Mouse (Mus musculus): ENCODE measurements around the gene Klk1b3. TPM values are rescaled to one million over a fixed set of nuclear protein-coding genes. Genes with fewer than 3 reads are reported as not detected.
A peak's percentile ranks its signal among the peaks of the same experiment; 100 is the strongest.
"Not testable (repeated sequence)": the region's sequence is repeated elsewhere in the genome, so short reads cannot be mapped to it uniquely, and the experiment has no call there.

Klk1b3 gene
- polyA plus RNA-seq (2015; fragmentation: Nextera tagmentation; extraction: Ambion mirVana), result not detected in 2 replicates

- H3K4me1 ChIP-seq (ENCODE audit: insufficient read depth), result no peaks in the 10 kb centered on the region
- H3K9me3 ChIP-seq (ENCODE audit: low read length), result no peaks in the 10 kb centered on the region
- DNase-seq (no peak), ATAC-seq (no peak)
- no peak within 1 kb of the TSS for H3K9ac ChIP-seq (replicated peaks)
- no peak within 1 kb of the TSS for H3K4me2 ChIP-seq (ENCODE audit: low read depth, low read length)
- H3K27me3 ChIP-seq (ENCODE audit: insufficient read depth, low read length), result no peaks in the 10 kb centered on the region
- 52% methylated on average over 3 of the region's 3 CpGs for WGBS (ENCODE audit: insufficient replicate concordance)
- no peak for TF ChIP-seq EP300 (IDR thresholded peaks at IDR 0.05; ENCODE audit: low read depth)
- TF ChIP-seq CTCF (IDR thresholded peaks at IDR 0.05; ENCODE audit: low read depth), result no peak
- H3K27ac ChIP-seq (ENCODE audit: low read depth), result no peak within 1 kb of the TSS
- no peak within 1 kb of the TSS for H3K4me3 ChIP-seq (ENCODE audit: low read depth, low read length)
- no peaks in the 10 kb centered on the region for H3K36me3 ChIP-seq (replicated peaks; ENCODE audit: insufficient read depth, low read length)
Observed at GRCm38 (mm10) chr7:44197891-44198290, at the start of gene Klk1b3. Gene Klk1b3 (plus strand): TSS chr7:44198191.

GRCm38 (mm10) chr7:44179299-44180045 is 18.5 kb upstream of the Klk1b3 start:
- Histone ChIP-seq H3K9me3 (ENCODE audit: low read length) (no peaks in the 10 kb centered on the region), H3K36me3 (replicated peaks; ENCODE audit: insufficient read depth, low read length) (no peaks in the 10 kb centered on the region), H3K4me3 (ENCODE audit: low read depth, low read length) (no peak overlapping the region), H3K4me1 (ENCODE audit: insufficient read depth) (no peaks in the 10 kb centered on the region), H3K4me2 (ENCODE audit: low read depth, low read length) (no peak overlapping the region), H3K27ac (ENCODE audit: low read depth) (no peak overlapping the region), H3K9ac (replicated peaks) (no peak overlapping the region), H3K27me3 (ENCODE audit: insufficient read depth, low read length) (no peaks in the 10 kb centered on the region)
- DNase-seq (no peak), ATAC-seq (no peak)
- TF ChIP-seq CTCF (IDR thresholded peaks at IDR 0.05; ENCODE audit: low read depth) (no peak), EP300 (IDR thresholded peaks at IDR 0.05; ENCODE audit: low read depth) (no peak)
- 61% methylated on average over 9 of the region's 9 CpGs for WGBS (ENCODE audit: insufficient replicate concordance)

GRCm38 (mm10) chr7:44186516-44186915 is 11.5 kb upstream of the Klk1b3 start:
- peak; percentile 10 for DNase-seq
- not testable (repeated sequence) for H3K4me1 ChIP-seq (ENCODE audit: insufficient read depth); H3K9me3 ChIP-seq (ENCODE audit: low read length); H3K36me3 ChIP-seq (replicated peaks; ENCODE audit: insufficient read depth, low read length); ATAC-seq; H3K27ac ChIP-seq (ENCODE audit: low read depth); H3K4me2 ChIP-seq (ENCODE audit: low read depth, low read length); H3K9ac ChIP-seq (replicated peaks); H3K4me3 ChIP-seq (ENCODE audit: low read depth, low read length); H3K27me3 ChIP-seq (ENCODE audit: insufficient read depth, low read length)
- WGBS (ENCODE audit: insufficient replicate concordance), result 53% methylated on average over 8 of the region's 8 CpGs

- not testable (repeated sequence) for H3K27ac ChIP-seq (ENCODE audit: low read depth); H3K4me3 ChIP-seq (ENCODE audit: low read depth, low read length); ATAC-seq; H3K9me3 ChIP-seq (ENCODE audit: low read length); H3K27me3 ChIP-seq (ENCODE audit: insufficient read depth, low read length); H3K36me3 ChIP-seq (replicated peaks; ENCODE audit: insufficient read depth, low read length); H3K4me2 ChIP-seq (ENCODE audit: low read depth, low read length); H3K9ac ChIP-seq (replicated peaks); H3K4me1 ChIP-seq (ENCODE audit: insufficient read depth)
- DNase-seq, result peak; percentile 1
Observed at GRCm38 (mm10) chr7:44187936-44188335, 10.1 kb upstream of the Klk1b3 start, which contains the start of gene Klk1b24. Gene Klk1b24 (plus strand): TSS chr7:44188236.

- ATAC-seq; H3K27ac ChIP-seq (ENCODE audit: low read depth); H3K4me1 ChIP-seq (ENCODE audit: insufficient read depth); H3K4me3 ChIP-seq (ENCODE audit: low read depth, low read length); H3K9ac ChIP-seq (replicated peaks); H3K9me3 ChIP-seq (ENCODE audit: low read length); H3K27me3 ChIP-seq (ENCODE audit: insufficient read depth, low read length); DNase-seq; H3K36me3 ChIP-seq (replicated peaks; ENCODE audit: insufficient read depth, low read length); H3K4me2 ChIP-seq (ENCODE audit: low read depth, low read length): not testable (repeated sequence)
- 57% methylated on average over 1 of the region's 1 CpGs for WGBS (ENCODE audit: insufficient replicate concordance)
Observed at GRCm38 (mm10) chr7:44193466-44193865, 4.5 kb upstream of the Klk1b3 start.

- H3K27me3 ChIP-seq (ENCODE audit: insufficient read depth, low read length); H3K36me3 ChIP-seq (replicated peaks; ENCODE audit: insufficient read depth, low read length); ATAC-seq; H3K4me1 ChIP-seq (ENCODE audit: insufficient read depth); H3K27ac ChIP-seq (ENCODE audit: low read depth); DNase-seq; H3K9me3 ChIP-seq (ENCODE audit: low read length); H3K9ac ChIP-seq (replicated peaks); H3K4me2 ChIP-seq (ENCODE audit: low read depth, low read length); H3K4me3 ChIP-seq (ENCODE audit: low read depth, low read length): not testable (repeated sequence)
- WGBS (ENCODE audit: insufficient replicate concordance), result 18% methylated on average over 3 of the region's 3 CpGs
Observed at GRCm38 (mm10) chr7:44207135-44207534, 9.1 kb downstream of the Klk1b3 start, which contains the start of gene Klk1b4. Gene Klk1b4 (plus strand): TSS chr7:44207435.

- ATAC-seq (peak; percentile 54; the same call in 1 of the 2 replicates), DNase-seq (peak; percentile 41)
- Histone ChIP-seq H3K36me3 (replicated peaks; ENCODE audit: insufficient read depth, low read length) (no peaks in the 10 kb centered on the region), H3K27ac (ENCODE audit: low read depth) (no peak overlapping the region), H3K27me3 (ENCODE audit: insufficient read depth, low read length) (no peaks in the 10 kb centered on the region), H3K4me1 (ENCODE audit: insufficient read depth) (0 out of 2 replicates have a peak, but pooled peaks cover 4% of the 10 kb centered on the region), H3K9ac (replicated peaks) (no peak overlapping the region), H3K4me3 (ENCODE audit: low read depth, low read length) (no peak overlapping the region), H3K9me3 (ENCODE audit: low read length) (no peaks in the 10 kb centered on the region), H3K4me2 (ENCODE audit: low read depth, low read length) (no peak overlapping the region)
- WGBS (ENCODE audit: insufficient replicate concordance), result 39% methylated on average over 3 of the region's 3 CpGs
- no peak for TF ChIP-seq CTCF (IDR thresholded peaks at IDR 0.05; ENCODE audit: low read depth)
- TF ChIP-seq EP300 (IDR thresholded peaks at IDR 0.05; ENCODE audit: low read depth), result no peak
Observed at GRCm38 (mm10) chr7:44208307-44208706, 10.3 kb downstream of the Klk1b3 start.

All from liver, postnatal 0 days (tissue).